Mouse (Mus musculus): ENCODE results near the gene Tti1.

GRCm38 (mm10) chr2:158076690-158077089 is 48.5 kb upstream of the Tti1 start:
- TF ChIP-seq CTCF (IDR thresholded peaks at IDR 0.05; ENCODE audit: low read depth): no peak
- TF ChIP-seq EP300 (IDR thresholded peaks at IDR 0.05; ENCODE audit: low read depth): no peak

Data from liver, embryonic 14.5 days (tissue).